In genomic region chr1:166256302-166256701, GRCm38 (mm10) we compare ENCODE assay signal across 14 mouse cellular contexts. TPM values are rescaled to one million over a fixed set of nuclear protein-coding genes. Genes with fewer than 3 reads are reported as not detected.
DNase-seq lines count a peak whose midpoint lies in the region; ATAC-seq and TF ChIP-seq lines count a peak whose summit lies in the region.
"Had no signal": no experiment of that assay in that cellular context is flagged by ENCODE, and none has a peak within 500 bp of the region (broad histone marks: within the 10 kb centered on the region; RNA-seq: fewer than 3 reads in every experiment).

No protein-coding gene starts in this region.

- no peak for ATAC-seq in forebrain, embryonic 15.5 days (replicated peaks)
- peak; percentile 67 for ATAC-seq in midbrain, embryonic 12.5 days (ENCODE audit: low FRiP score, low read depth)

- H3K36me3 ChIP-seq in forebrain, embryonic 15.5 days, result no peaks in the 10 kb centered on the region
- H3K36me3 ChIP-seq in midbrain, embryonic 12.5 days, result peaks cover 3% of the 10 kb centered on the region; the same call in 1 of the 2 replicates
- H3K36me3 ChIP-seq: liver, embryonic 13.5 days had no signal

- peak overlapping the region; percentile 92 for H3K4me2 ChIP-seq in forebrain, embryonic 15.5 days (replicated peaks)
- H3K4me2 ChIP-seq in midbrain, embryonic 12.5 days (replicated peaks), result peak overlapping the region; percentile 70
- H3K4me2 ChIP-seq: liver, embryonic 13.5 days had no signal

- H3K27ac ChIP-seq in left cerebral cortex, adult 2 months, result peak overlapping the region; percentile 83
- 0 out of 2 replicates have a peak overlapping the region, but pooled peaks have one; percentile 1 for H3K27ac ChIP-seq in forebrain, embryonic 15.5 days (replicated peaks)
- peak overlapping the region; percentile 79 for H3K27ac ChIP-seq in midbrain, embryonic 12.5 days (replicated peaks)
- H3K27ac ChIP-seq in olfactory bulb, adult 2 months (ENCODE audit: insufficient read depth, low read depth, low read length), result peak overlapping the region; percentile 90
- H3K27ac ChIP-seq: liver, embryonic 13.5 days; macrophage had no signal

- H3K9me3 ChIP-seq in forebrain, embryonic 15.5 days, result no peaks in the 10 kb centered on the region
- no peaks in the 10 kb centered on the region for H3K9me3 ChIP-seq in midbrain, embryonic 12.5 days
- H3K9me3 ChIP-seq: liver, embryonic 13.5 days had no signal

- WGBS in forebrain, embryonic 15.5 days, result 0% methylated on average over 6 of the region's 6 CpGs
- 1% methylated on average over 6 of the region's 6 CpGs for WGBS in midbrain, embryonic 12.5 days
- 12% methylated on average over 6 of the region's 6 CpGs for whole genome bisulfite sequencing in olfactory bulb, adult 2 months

- no peak for TF ChIP-seq CTCF in left cerebral cortex, adult 2 months (IDR thresholded peaks at IDR 0.05)
- no peak for TF ChIP-seq CTCF in olfactory bulb, adult 2 months (IDR thresholded peaks at IDR 0.05; ENCODE audit: insufficient read depth, low read depth, low read length)

- intact Hi-C loops in left cerebral cortex, adult 2 months (cut with DNase I), result loop anchor here (5.0 to 10.0 kb wide), 3 partner anchors 51 to 252 kb away; partner anchors contain the start of gene Pou2f1

- peaks cover 33% of the 10 kb centered on the region for H3K4me1 ChIP-seq in forebrain, embryonic 15.5 days
- H3K4me1 ChIP-seq in midbrain, embryonic 12.5 days, result peaks cover 50% of the 10 kb centered on the region
- H3K4me1 ChIP-seq in olfactory bulb, adult 2 months (ENCODE audit: control insufficient read depth, insufficient read depth, low read length), result peaks cover 13% of the 10 kb centered on the region
- H3K4me1 ChIP-seq: liver, embryonic 13.5 days had no signal

- TF ChIP-seq POLR2A in olfactory bulb, adult 2 months (IDR thresholded peaks at IDR 0.05; ENCODE audit: insufficient read depth, low read depth, low read length), result no peak

- no peak for DNase-seq in left cerebral cortex, adult 2 months (ENCODE audit: extremely low spot score in 1 of 2, low spot score in 2 of 2)
- no peak for DNase-seq in left cerebral cortex, adult 11 months (ENCODE audit: low spot score)
- DNase-seq in adrenal gland, postnatal 10 days, result no peak
- DNase-seq in adrenal gland, postnatal 36 days, result no peak
- DNase-seq in left cerebral cortex, adult 8-10 months (ENCODE audit: low spot score in 2 of 2), result no peak
- DNase-seq: cerebellum, adult 11-12 months; kidney, postnatal 14 days; liver, embryonic 13.5 days; thymus, postnatal 25 days had no signal

- no peaks in the 10 kb centered on the region for H3K27me3 ChIP-seq in forebrain, embryonic 15.5 days
- H3K27me3 ChIP-seq in midbrain, embryonic 12.5 days, result no peaks in the 10 kb centered on the region

- peak overlapping the region; percentile 56 for H3K4me3 ChIP-seq in left cerebral cortex, adult 2 months
- H3K4me3 ChIP-seq in forebrain, embryonic 15.5 days, result peak overlapping the region; percentile 56
- peak overlapping the region; percentile 54 for H3K4me3 ChIP-seq in midbrain, embryonic 12.5 days
- H3K4me3 ChIP-seq in olfactory bulb, adult 2 months (ENCODE audit: insufficient read depth, low read depth, low read length), result peak overlapping the region; percentile 76
- H3K4me3 ChIP-seq: erythroblast, embryonic 14.5 days; liver, embryonic 13.5 days had no signal

- H3K9ac ChIP-seq in forebrain, embryonic 15.5 days (replicated peaks), result peak overlapping the region; percentile 25; the same call in 1 of the 2 replicates
- H3K9ac ChIP-seq in midbrain, embryonic 12.5 days (replicated peaks), result peak overlapping the region; percentile 82
- H3K9ac ChIP-seq: liver, embryonic 13.5 days had no signal

RNA-seq across cellular contexts. Expression of gene Ildr2, which starts 2.4 kb away (rescaled TPM):
- total RNA-seq in left cerebral cortex, adult 2 months (2021), result 100 to 1,000 TPM; 111 to 119 TPM
- 3.5 TPM in 2 replicates for polyA plus RNA-seq in forebrain, embryonic 15.5 days (2015; fragmentation: Nextera tagmentation; extraction: Ambion mirVana)
- 10.8 and 11.1 TPM in 2 replicates for polyA plus RNA-seq in midbrain, embryonic 12.5 days (2016; fragmentation: Nextera tagmentation; extraction: Ambion mirVana)
- polyA plus RNA-seq in olfactory bulb, adult 2 months (2012; ENCODE audit: insufficient read depth, insufficient read length, low replicate concordance, missing spikeins), result 36.7 and 55.3 TPM in 2 replicates
- 1 to 10 TPM; 3.4 to 3.5 TPM for total RNA-seq in adrenal gland, postnatal 10 days (2021)
- 1 to 10 TPM; 4.1 to 8.0 TPM for total RNA-seq in adrenal gland, postnatal 36 days (2021)
- total RNA-seq in left cerebral cortex, adult 8-10 months (2022), result 10 to 100 TPM; 82.4 to 90.9 (median 86.5) TPM
- polyA plus RNA-seq: erythroblast, embryonic 14.5 days; macrophage had no signal

RNA-seq across cellular contexts. Expression of gene Mael, which starts 17.8 kb away (rescaled TPM):
- total RNA-seq in left cerebral cortex, adult 2 months (2021), result not detected
- polyA plus RNA-seq in forebrain, embryonic 15.5 days (2015; fragmentation: Nextera tagmentation; extraction: Ambion mirVana), result 0.11 TPM in 1 of 2 replicates, not detected in the other
- 0.10 TPM in 1 of 2 replicates, not detected in the other for polyA plus RNA-seq in midbrain, embryonic 12.5 days (2016; fragmentation: Nextera tagmentation; extraction: Ambion mirVana)
- not detected in 2 replicates for polyA plus RNA-seq in olfactory bulb, adult 2 months (2012; ENCODE audit: insufficient read depth, insufficient read length, low replicate concordance, missing spikeins)
- not detected for total RNA-seq in adrenal gland, postnatal 10 days (2021)
- not detected for total RNA-seq in adrenal gland, postnatal 36 days (2021)
- not detected for total RNA-seq in left cerebral cortex, adult 8-10 months (2022)
- polyA plus RNA-seq: erythroblast, embryonic 14.5 days; liver, embryonic 13.5 days; macrophage had no signal

Comparison
In these comparisons a context has a peak if more than half of its experiments do, and no peak if none do; other contexts are left out.
1. H3K27ac ChIP-seq: peak in every context shown above with its lines; median percentile 90 in olfactory bulb, adult 2 months; 83 in left cerebral cortex, adult 2 months; 79 in midbrain, embryonic 12.5 days; 1 in forebrain, embryonic 15.5 days.
2. RNA of gene Ildr2, which starts 2.4 kb away (total RNA-seq): 111 to 119 TPM in left cerebral cortex, adult 2 months and 82.4 to 90.9 TPM in left cerebral cortex, adult 8-10 months; 4.1 to 8.0 TPM in adrenal gland, postnatal 36 days and 3.4 to 3.5 TPM in adrenal gland, postnatal 10 days; every median in the first group is over 4 times any median in the second.
3. Peak in every context shown above with its lines, with median percentiles within 50 percentile points of each other: H3K4me3 ChIP-seq.